Mouse (Mus musculus) gastrocnemius, postnatal 36 days (tissue): ENCODE data around the gene Pgap1. TPM values are rescaled to one million over a fixed set of nuclear protein-coding genes. Genes with fewer than 3 reads are reported as not detected.

Experiments used
- DNase-seq, 2 experiments: peaks; one replicate each; pipeline ENCODE4 v3.0.0; 2022
- intact Hi-C: fragments of 180-260 bp; cut with DNase I; formaldehyde crosslinking; loops from one replicate; pipeline ENCODE4 v1.15.1; 2025
- long read RNA-seq, 2 experiments: library from polyadenylated mRNA; stranded (forward); transcript quantifications; one replicate each; pipeline ENCODE4 v2.0.0; 2021
- total RNA-seq, 2 experiments: library from RNA; stranded (reverse); gene quantifications; 2 replicates each; pipeline ENCODE4 v1.2.3; 2021

The Pgap1 gene
- total RNA-seq: 1 to 10 TPM; 2.2 to 2.9 TPM
- long read RNA-seq, experiment 1: 0 reads
- long read RNA-seq, experiment 2: 0 reads

- intact Hi-C loops: no loop called here
- DNase-seq: peak; percentile 76 to 77
These were observed at the start of gene Pgap1 for GRCm38 (mm10) chr1:54557301-54558229. Gene Pgap1, minus strand, starts transcription at chr1:54557684.

GRCm38 (mm10) chr1:54606936-54607335 is 49.5 kb upstream of the Pgap1 start:
- no peak for DNase-seq
- intact Hi-C loops: no loop called here

- no peak for DNase-seq
- intact Hi-C loops: no loop called here
These were observed 44.2 kb upstream of the Pgap1 start for GRCm38 (mm10) chr1:54601692-54602091.

DNA sequence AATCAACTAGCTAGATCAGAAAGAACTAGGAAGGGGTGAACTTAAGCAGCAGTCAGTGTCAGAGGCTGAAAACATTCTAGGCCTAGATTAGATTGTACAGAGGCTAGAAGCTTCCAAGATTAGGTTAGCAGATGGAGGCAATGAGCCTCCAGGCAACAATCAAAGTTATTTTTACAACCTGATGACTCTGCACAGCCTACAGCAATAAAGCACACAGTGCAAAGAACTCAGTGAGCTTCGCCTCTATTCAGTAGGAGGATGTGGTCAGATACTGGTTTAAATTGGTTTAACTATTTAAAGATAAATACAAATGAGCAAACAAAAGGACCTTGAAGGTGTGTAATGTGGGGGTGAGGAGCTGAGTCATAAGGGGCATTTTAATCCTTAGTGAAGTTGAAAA is 42.8 kb upstream of the Pgap1 start:
- DNase-seq: no peak
- intact Hi-C loops: no loop called here

GRCm38 (mm10) chr1:54597594-54598217 is 40.2 kb upstream of the Pgap1 start:
- intact Hi-C loops: no loop called here
- no peak for DNase-seq

- DNase-seq: no peak
- intact Hi-C loops: no loop called here
These were observed 38.7 kb upstream of the Pgap1 start for GRCm38 (mm10) chr1:54596151-54596550.

- DNase-seq: no peak
- intact Hi-C loops: no loop called here
These were observed 29.6 kb upstream of the Pgap1 start for GRCm38 (mm10) chr1:54587076-54587475.

DNA sequence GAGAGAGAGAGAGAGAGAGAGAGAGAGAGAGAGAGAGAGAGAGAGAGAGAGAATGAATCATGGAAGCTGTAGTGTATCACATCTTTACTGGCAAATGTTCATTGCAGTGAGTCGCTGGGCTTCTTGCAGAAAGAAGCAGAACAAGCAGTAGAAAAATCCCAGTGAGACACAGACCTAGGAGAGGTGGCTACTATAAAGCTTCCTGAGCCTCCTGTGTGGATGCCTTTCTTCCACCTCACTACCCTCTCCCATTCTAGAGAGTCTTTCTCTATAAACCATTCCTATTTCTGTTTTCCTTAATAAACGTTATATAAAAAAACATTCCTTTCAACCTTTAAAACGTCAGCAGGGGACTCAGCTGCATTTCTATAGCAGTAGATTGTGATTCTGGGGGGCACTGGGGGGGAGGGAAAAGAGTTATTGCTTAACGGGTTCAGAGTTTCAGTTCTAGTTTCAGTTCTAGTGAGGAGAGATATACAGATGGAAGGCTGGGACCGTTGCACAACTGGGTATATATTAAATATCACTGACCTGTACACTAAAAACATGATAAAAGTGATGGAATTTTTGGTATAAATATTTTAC is 28.6 kb upstream of the Pgap1 start:
- intact Hi-C loops: no loop called here

DNA sequence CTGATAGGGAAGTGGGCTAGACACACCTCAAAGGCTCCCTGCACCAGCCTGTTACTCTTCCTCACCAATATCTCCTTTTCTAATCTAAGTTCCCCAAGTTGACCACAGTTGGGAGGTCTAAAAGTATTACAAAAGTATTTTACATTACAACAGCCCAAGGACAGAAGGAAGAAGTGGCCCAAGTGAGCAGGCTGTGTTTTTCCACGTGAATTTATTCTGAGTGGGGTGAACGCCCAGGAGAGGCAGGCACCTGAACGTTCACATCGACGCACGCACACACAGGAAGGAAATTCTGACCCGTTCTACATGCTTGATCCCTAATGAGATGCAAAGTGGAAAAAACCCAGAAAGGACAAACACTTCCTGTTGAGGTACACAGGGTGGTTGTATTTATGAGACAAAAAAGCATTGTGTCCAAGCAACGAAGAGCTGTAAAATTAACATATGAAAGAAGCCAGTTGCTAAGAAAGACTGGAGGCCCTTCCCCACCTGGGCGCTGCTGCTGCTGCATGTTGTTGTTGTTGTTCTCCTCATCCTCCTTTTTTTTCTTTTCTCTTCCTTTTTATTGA is 27.9 kb upstream of the Pgap1 start:
- intact Hi-C loops: no loop called here
- DNase-seq: no peak

More for the DNA sequence above, 28.6 kb upstream of the Pgap1 start:
- no peak for DNase-seq

DNA sequence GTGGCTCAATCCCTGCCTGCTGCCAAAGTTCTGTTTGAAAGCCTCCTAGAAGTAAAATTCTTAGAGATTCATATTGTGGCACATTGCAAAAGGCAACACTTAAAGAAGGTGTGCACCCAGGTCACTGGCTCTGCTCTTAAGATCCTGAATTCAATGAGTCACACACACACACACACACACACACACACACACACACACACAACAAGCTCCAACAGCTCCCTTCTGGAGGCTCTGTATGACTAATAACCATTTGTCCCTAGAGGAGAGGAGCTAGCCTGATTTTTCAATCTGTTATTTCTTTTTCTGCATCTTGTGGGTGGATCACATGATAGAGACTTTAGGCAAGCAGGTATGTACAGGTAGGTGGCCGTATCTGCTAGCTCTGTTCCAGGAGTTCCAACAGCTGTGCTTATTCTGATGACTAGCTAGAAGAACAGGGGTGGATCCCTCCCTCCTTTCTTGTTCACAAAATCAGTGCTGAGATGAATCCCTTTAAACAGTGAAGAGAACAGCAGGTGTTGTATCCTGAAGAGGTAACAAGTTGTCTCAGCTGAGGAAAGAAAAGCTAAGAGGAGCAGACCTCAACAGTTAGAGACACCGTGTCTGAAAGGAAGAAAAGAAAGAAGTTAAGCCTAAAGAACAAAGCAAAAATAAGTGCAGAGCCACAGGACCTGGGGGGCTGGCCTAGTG is 27.2 kb upstream of the Pgap1 start:
- DNase-seq: no peak
- intact Hi-C loops: no loop called here

DNA sequence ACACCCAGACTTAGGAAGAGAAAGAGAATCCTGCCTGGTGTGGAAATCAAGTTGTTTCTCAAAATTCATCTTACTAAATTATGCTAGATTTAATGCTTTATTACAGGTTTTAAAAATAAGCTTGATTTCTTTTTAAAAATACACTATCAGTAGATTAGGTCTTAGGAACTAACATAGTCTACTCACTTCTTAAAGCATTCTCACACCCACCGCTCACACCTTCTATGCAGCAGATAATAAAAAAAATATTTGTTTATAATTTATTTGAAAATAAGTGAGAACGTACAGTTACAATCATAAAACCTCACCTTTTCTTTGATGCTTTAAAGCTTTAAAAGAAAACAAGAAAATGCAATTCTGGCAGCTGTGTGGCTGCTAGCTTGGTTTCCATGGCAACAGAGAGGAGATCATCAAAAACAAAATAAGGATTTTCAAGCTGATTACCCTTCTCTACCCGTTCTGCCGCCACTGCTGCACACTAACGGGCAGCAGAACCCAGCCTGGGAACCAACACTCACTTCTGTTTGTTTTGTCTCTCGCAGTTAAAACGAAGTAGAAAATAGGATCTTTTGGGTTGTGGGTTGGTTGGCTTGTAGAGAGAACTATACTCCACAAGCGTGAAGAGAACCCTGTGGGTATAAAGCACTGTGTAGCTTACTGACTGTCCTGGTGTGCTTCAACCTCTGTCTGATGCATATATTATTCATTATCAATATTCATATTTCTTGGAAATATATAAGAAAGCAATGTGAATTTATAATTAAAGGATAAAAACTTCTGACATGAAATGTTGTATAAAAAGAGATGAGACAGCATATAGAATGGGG is 21.1 kb upstream of the Pgap1 start:
- no peak for DNase-seq
- intact Hi-C loops: no loop called here

DNA sequence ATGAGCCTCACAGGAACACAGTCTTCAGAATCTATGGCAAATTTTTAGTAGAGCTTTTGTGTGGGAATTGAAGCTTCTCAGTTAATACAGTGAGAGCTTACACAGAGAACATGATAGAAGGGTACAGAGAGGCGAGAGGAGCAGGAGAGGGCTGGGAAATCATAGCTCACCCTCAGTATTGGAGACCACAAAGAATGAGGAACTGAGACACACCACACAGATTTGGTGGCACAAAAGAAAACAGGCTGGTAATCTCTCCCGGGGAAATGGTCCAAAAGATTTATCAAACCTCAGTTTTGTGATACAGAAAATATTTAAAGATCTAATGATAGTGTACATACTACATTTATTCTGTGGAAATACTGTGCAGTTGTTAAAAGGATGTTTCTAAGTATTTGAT is 11.6 kb upstream of the Pgap1 start:
- intact Hi-C loops: no loop called here

GRCm38 (mm10) chr1:54563923-54564322 is 6.4 kb upstream of the Pgap1 start:
- intact Hi-C loops: no loop called here
- DNase-seq: no peak

More for the DNA sequence above, 11.6 kb upstream of the Pgap1 start:
- no peak for DNase-seq

GRCm38 (mm10) chr1:54556586-54557221 is 780 bp downstream of the Pgap1 start:
- no peak for DNase-seq
- intact Hi-C loops: no loop called here

DNA sequence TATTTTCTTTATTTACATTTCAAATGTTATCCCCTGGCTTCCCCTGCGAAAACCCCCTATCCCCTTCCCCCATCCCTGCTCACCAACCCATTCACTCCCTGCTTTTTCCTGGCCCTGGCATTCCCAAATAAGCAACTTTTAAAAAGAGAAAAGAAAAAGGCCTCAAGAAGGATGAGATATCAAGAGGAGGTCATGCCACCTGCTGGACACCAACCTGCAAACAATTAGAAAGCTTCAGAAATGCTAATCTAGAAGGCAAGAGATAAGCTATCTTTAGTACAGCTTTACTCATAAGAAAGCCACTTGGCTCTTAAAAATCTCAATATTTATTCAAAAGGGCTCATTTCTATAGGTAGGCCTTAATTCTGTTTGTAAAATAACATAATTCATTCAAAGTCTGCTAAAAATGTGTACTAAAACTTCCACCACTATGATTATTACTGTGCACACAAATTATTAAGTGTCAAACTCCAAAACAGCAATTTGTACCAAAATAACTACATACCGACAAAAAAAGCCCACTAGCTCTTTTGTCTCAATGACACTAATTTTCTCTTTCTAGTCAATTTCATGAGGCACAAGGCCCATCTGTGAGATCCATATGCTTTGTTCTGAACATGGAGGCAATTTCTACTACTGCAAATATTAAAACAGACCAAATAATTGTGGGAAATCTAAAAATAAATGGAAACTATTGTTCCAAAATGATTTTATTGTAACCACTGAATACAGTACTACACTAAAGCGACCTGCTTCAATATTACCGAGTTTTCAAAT is 1.9 kb downstream of the Pgap1 start:
- intact Hi-C loops: no loop called here
- no peak for DNase-seq

DNA sequence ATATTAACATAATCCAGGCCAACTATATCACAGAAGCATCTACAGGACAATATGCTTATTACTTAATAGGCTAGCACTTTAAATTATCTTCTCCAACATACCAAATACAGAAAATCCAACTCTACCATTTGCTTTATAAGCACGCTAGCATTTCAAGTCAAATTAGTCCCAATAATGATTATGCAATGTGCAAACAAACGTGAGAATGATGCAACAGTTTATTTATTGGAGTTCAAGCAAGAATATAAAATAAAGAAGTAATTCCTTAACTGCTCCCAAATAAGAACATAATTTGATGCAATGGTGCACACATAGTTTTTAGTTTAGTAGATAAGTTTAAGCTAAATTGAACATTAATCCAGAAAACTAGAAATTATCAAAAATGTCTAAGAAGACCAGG is 4.9 kb downstream of the Pgap1 start:
- DNase-seq: no peak
- intact Hi-C loops: no loop called here

GRCm38 (mm10) chr1:54545200-54545599 is 12.3 kb downstream of the Pgap1 start:
- DNase-seq: no peak
- intact Hi-C loops: no loop called here

DNA sequence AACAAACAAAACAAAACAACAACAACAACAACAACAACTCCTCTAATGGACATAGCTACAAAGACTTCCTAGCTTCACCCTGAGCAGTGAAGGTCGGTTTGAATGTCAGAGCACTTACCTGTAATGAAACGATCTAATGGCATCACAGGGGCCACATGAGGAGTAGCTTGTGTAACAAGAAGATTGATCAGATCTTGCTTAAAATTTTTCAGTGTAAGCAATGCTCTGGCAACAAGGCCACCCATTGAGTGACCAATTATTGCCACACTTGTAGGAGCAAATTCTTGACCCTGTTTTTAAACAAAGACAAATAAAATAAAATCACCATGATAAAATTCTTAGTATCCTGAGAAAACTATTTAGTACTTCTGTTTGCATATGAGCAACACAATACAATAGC is 14.6 kb downstream of the Pgap1 start:
- intact Hi-C loops: no loop called here
- DNase-seq: no peak
